Mouse (Mus musculus): Measurements from ENCODE around the gene Gpsm2. TPM values are rescaled to one million over a fixed set of nuclear protein-coding genes. Genes with fewer than 3 reads are reported as not detected.
"Not testable (repeated sequence)": the region's sequence is repeated elsewhere in the genome, so short reads cannot be mapped to it uniquely, and the experiment has no call there.

Gene Gpsm2
- polyA plus RNA-seq, 1 experiment from 2014 or later: 99.1 TPM

- H3K27me3 ChIP-seq (ENCODE audit: control insufficient read depth, insufficient read depth, low read length); H3K4me3 ChIP-seq (ENCODE audit: low read depth, low read length); H3K9me3 ChIP-seq (replicated peaks; ENCODE audit: control insufficient read depth, low read length); H3K4me1 ChIP-seq (ENCODE audit: control insufficient read depth, insufficient read depth, low read length); ATAC-seq (replicated peaks; ENCODE audit: insufficient number of reproducible peaks, low FRiP score, low TSS enrichment, low read depth); H3K4me2 ChIP-seq (ENCODE audit: low read depth, low read length); H3K9ac ChIP-seq (replicated peaks; ENCODE audit: low read length); H3K36me3 ChIP-seq (replicated peaks; ENCODE audit: control insufficient read depth, insufficient read depth, low read depth, low read length); DNase-seq (ENCODE audit: low spot score); H3K27ac ChIP-seq (replicated peaks; ENCODE audit: low read depth, low read length): not testable (repeated sequence)
- 33% methylated on average over 5 of the region's 5 CpGs for WGBS
These were observed 74.4 kb downstream of the Gpsm2 start for GRCm38 (mm10) chr3:108647681-108648080.

- ATAC-seq (replicated peaks; ENCODE audit: insufficient number of reproducible peaks, low FRiP score, low TSS enrichment, low read depth): no peak
These were observed 76.1 kb downstream of the Gpsm2 start for GRCm38 (mm10) chr3:108646036-108646435.

GRCm38 (mm10) chr3:108644856-108645255, 77.3 kb downstream of the Gpsm2 start:
- Histone ChIP-seq H3K27me3 (ENCODE audit: control insufficient read depth, insufficient read depth, low read length) (no peaks in the 10 kb centered on the region), H3K36me3 (replicated peaks; ENCODE audit: control insufficient read depth, insufficient read depth, low read depth, low read length) (no peaks in the 10 kb centered on the region)
- 90% methylated on average over 3 of the region's 3 CpGs for WGBS

More at GRCm38 (mm10) chr3:108646036-108646435, 76.1 kb downstream of the Gpsm2 start:
- DNase-seq (ENCODE audit: low spot score): no peak
- Histone ChIP-seq H3K4me3 (ENCODE audit: low read depth, low read length) (no peak overlapping the region), H3K4me2 (ENCODE audit: low read depth, low read length) (no peak overlapping the region), H3K9me3 (replicated peaks; ENCODE audit: control insufficient read depth, low read length) (no peaks in the 10 kb centered on the region), H3K27me3 (ENCODE audit: control insufficient read depth, insufficient read depth, low read length) (no peaks in the 10 kb centered on the region), H3K9ac (replicated peaks; ENCODE audit: low read length) (no peak overlapping the region), H3K36me3 (replicated peaks; ENCODE audit: control insufficient read depth, insufficient read depth, low read depth, low read length) (no peaks in the 10 kb centered on the region), H3K4me1 (ENCODE audit: control insufficient read depth, insufficient read depth, low read length) (no peaks in the 10 kb centered on the region), H3K27ac (replicated peaks; ENCODE audit: low read depth, low read length) (no peak overlapping the region)
- 69% methylated on average over 7 of the region's 7 CpGs for WGBS

GRCm38 (mm10) chr3:108640998-108641397, 81.1 kb downstream of the Gpsm2 start:
- 79% methylated on average over 4 of the region's 4 CpGs for WGBS
- ATAC-seq (replicated peaks; ENCODE audit: insufficient number of reproducible peaks, low FRiP score, low TSS enrichment, low read depth): no peak
- Histone ChIP-seq H3K9ac (replicated peaks; ENCODE audit: low read length) (no peak overlapping the region), H3K4me1 (ENCODE audit: control insufficient read depth, insufficient read depth, low read length) (no peaks in the 10 kb centered on the region), H3K4me2 (ENCODE audit: low read depth, low read length) (no peak overlapping the region), H3K9me3 (replicated peaks; ENCODE audit: control insufficient read depth, low read length) (no peaks in the 10 kb centered on the region), H3K27me3 (ENCODE audit: control insufficient read depth, insufficient read depth, low read length) (no peaks in the 10 kb centered on the region), H3K4me3 (ENCODE audit: low read depth, low read length) (no peak overlapping the region), H3K36me3 (replicated peaks; ENCODE audit: control insufficient read depth, insufficient read depth, low read depth, low read length) (no peaks in the 10 kb centered on the region; the same call in 1 of the 2 replicates), H3K27ac (replicated peaks; ENCODE audit: low read depth, low read length) (no peak overlapping the region)
- no peak for DNase-seq (ENCODE audit: low spot score)

More at GRCm38 (mm10) chr3:108644856-108645255, 77.3 kb downstream of the Gpsm2 start:
- no peak overlapping the region for H3K9ac ChIP-seq (replicated peaks; ENCODE audit: low read length)
- H3K4me3 ChIP-seq (ENCODE audit: low read depth, low read length): no peak overlapping the region
- H3K9me3 ChIP-seq (replicated peaks; ENCODE audit: control insufficient read depth, low read length): no peaks in the 10 kb centered on the region
- no peak overlapping the region for H3K27ac ChIP-seq (replicated peaks; ENCODE audit: low read depth, low read length)
- no peak overlapping the region for H3K4me2 ChIP-seq (ENCODE audit: low read depth, low read length)
- ATAC-seq (replicated peaks; ENCODE audit: insufficient number of reproducible peaks, low FRiP score, low TSS enrichment, low read depth) (no peak), DNase-seq (ENCODE audit: low spot score) (no peak)
- H3K4me1 ChIP-seq (ENCODE audit: control insufficient read depth, insufficient read depth, low read length): no peaks in the 10 kb centered on the region

GRCm38 (mm10) chr3:108639412-108639811, 82.7 kb downstream of the Gpsm2 start:
- no peak for DNase-seq (ENCODE audit: low spot score)
- Histone ChIP-seq H3K27ac (replicated peaks; ENCODE audit: low read depth, low read length) (no peak overlapping the region), H3K4me2 (ENCODE audit: low read depth, low read length) (no peak overlapping the region), H3K4me1 (ENCODE audit: control insufficient read depth, insufficient read depth, low read length) (no peaks in the 10 kb centered on the region), H3K4me3 (ENCODE audit: low read depth, low read length) (no peak overlapping the region), H3K9me3 (replicated peaks; ENCODE audit: control insufficient read depth, low read length) (no peaks in the 10 kb centered on the region), H3K9ac (replicated peaks; ENCODE audit: low read length) (no peak overlapping the region), H3K27me3 (ENCODE audit: control insufficient read depth, insufficient read depth, low read length) (no peaks in the 10 kb centered on the region), H3K36me3 (replicated peaks; ENCODE audit: control insufficient read depth, insufficient read depth, low read depth, low read length) (no peaks in the 10 kb centered on the region; the same call in 1 of the 2 replicates)
- ATAC-seq (replicated peaks; ENCODE audit: insufficient number of reproducible peaks, low FRiP score, low TSS enrichment, low read depth): no peak
- 67% methylated on average over 4 of the region's 4 CpGs for WGBS

- Histone ChIP-seq H3K4me3 (ENCODE audit: low read depth, low read length) (no peak overlapping the region), H3K4me2 (ENCODE audit: low read depth, low read length) (no peak overlapping the region), H3K27ac (replicated peaks; ENCODE audit: low read depth, low read length) (no peak overlapping the region), H3K9ac (replicated peaks; ENCODE audit: low read length) (no peak overlapping the region), H3K9me3 (replicated peaks; ENCODE audit: control insufficient read depth, low read length) (no peaks in the 10 kb centered on the region), H3K27me3 (ENCODE audit: control insufficient read depth, insufficient read depth, low read length) (no peaks in the 10 kb centered on the region), H3K4me1 (ENCODE audit: control insufficient read depth, insufficient read depth, low read length) (no peaks in the 10 kb centered on the region), H3K36me3 (replicated peaks; ENCODE audit: control insufficient read depth, insufficient read depth, low read depth, low read length) (no peaks in the 10 kb centered on the region; the same call in 1 of the 2 replicates)
- ATAC-seq (replicated peaks; ENCODE audit: insufficient number of reproducible peaks, low FRiP score, low TSS enrichment, low read depth) (no peak), DNase-seq (ENCODE audit: low spot score) (no peak)
- WGBS: 88% methylated on average over 5 of the region's 5 CpGs
These were observed 87.3 kb downstream of the Gpsm2 start for GRCm38 (mm10) chr3:108634761-108635160.

Other genes with a start within 250 kb of the Gpsm2 start
- gene 1700013F07Rik, start 188.2 kb downstream of the Gpsm2 start, polyA plus RNA-seq (2014; fragmentation: Nextera tagmentation; extraction: Ambion mirVana): not detected in 2 replicates
- gene 5330417C22Rik, start 185.8 kb downstream of the Gpsm2 start, polyA plus RNA-seq (2014; fragmentation: Nextera tagmentation; extraction: Ambion mirVana): 0.48 and 1.5 TPM in 2 replicates
- gene Tmem167b, start 159.8 kb downstream of the Gpsm2 start, polyA plus RNA-seq (2014; fragmentation: Nextera tagmentation; extraction: Ambion mirVana): 48.2 and 49.6 TPM in 2 replicates
- gene Taf13, start 150.6 kb downstream of the Gpsm2 start, polyA plus RNA-seq (2014; fragmentation: Nextera tagmentation; extraction: Ambion mirVana): 64.1 and 70.3 TPM in 2 replicates
- gene Wdr47, start 131.0 kb downstream of the Gpsm2 start, polyA plus RNA-seq (2014; fragmentation: Nextera tagmentation; extraction: Ambion mirVana): 16.9 and 17.2 TPM in 2 replicates
- gene Clcc1, start 68.4 kb downstream of the Gpsm2 start, polyA plus RNA-seq (2014; fragmentation: Nextera tagmentation; extraction: Ambion mirVana): 73.2 and 79.8 TPM in 2 replicates
- 0.15 and 0.20 TPM in 2 replicates for gene Aknad1, start 17.3 kb upstream of the Gpsm2 start, polyA plus RNA-seq (2014; fragmentation: Nextera tagmentation; extraction: Ambion mirVana)
- 28.2 and 29.2 TPM in 2 replicates for gene Stxbp3, start 118.2 kb upstream of the Gpsm2 start, polyA plus RNA-seq (2014; fragmentation: Nextera tagmentation; extraction: Ambion mirVana)
- gene Fndc7, start 167.7 kb upstream of the Gpsm2 start, polyA plus RNA-seq (2014; fragmentation: Nextera tagmentation; extraction: Ambion mirVana): not detected in 2 replicates
- 69.1 and 71.3 TPM in 2 replicates for gene Prpf38b, start 189.4 kb upstream of the Gpsm2 start, polyA plus RNA-seq (2014; fragmentation: Nextera tagmentation; extraction: Ambion mirVana)
- 0.63 and 1.1 TPM in 2 replicates for gene Henmt1, start 217.6 kb upstream of the Gpsm2 start, polyA plus RNA-seq (2014; fragmentation: Nextera tagmentation; extraction: Ambion mirVana)
- not detected in 2 replicates for gene Gm9857, start 218.1 kb upstream of the Gpsm2 start, polyA plus RNA-seq (2014; fragmentation: Nextera tagmentation; extraction: Ambion mirVana)